Mouse (Mus musculus) WW6 (cell line): ENCODE data around the gene Sod2.
A peak's percentile ranks its signal among the peaks of the same experiment; 100 is the strongest.
"Not testable (repeated sequence)": the region's sequence is repeated elsewhere in the genome, so short reads cannot be mapped to it uniquely, and the experiment has no call there.

Experiments used
- DNase-seq: peaks from one replicate; pipeline ENCODE4 v3.0.0-alpha.2; 2013; ENCODE audit warnings: low read depth, low spot score

Sod2 gene

GRCm38 (mm10) chr17:13006546-13006945 lies at the start of gene Sod2:
Sod2 (plus strand) TSS chr17:13006846.
- not testable (repeated sequence) for DNase-seq

GRCm38 (mm10) chr17:12959377-12959776 lies 47.3 kb upstream of the Sod2 start:
- not testable (repeated sequence) for DNase-seq

DNA sequence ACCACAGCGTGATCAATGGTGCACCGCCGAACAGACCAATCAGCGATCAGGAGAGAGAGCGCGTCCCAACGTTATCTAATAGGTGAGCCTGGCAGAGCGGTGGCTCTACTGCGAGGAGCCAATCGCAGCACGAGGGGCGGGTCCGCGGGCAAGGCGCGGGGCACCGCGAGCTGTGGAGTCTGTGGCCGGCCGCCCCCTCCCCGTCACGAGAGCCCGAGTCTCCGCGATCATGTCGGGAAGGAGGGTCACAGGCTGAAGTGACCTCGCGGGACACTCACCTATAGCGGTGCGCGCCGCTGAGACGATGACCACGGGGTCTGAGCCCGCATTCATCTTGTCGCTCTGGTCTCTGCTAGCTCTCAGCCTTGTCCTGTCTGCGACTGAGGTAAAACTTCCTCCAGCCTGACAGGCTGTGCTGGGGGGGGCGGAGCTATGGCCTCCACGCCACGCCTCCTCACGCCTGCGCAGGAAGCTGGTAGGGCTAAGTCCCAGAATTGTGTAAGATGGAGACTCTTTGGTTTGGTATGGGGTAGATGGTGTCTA lies 46.2 kb upstream of the Sod2 start, which contains the start of gene Acat2:
TSS of gene Acat2 (minus strand) at position 417 of the 543 bp plus-strand sequence.
- peak; percentile 86 for DNase-seq

GRCm38 (mm10) chr17:12963476-12963875 lies 43.2 kb upstream of the Sod2 start:
- no peak for DNase-seq

DNA sequence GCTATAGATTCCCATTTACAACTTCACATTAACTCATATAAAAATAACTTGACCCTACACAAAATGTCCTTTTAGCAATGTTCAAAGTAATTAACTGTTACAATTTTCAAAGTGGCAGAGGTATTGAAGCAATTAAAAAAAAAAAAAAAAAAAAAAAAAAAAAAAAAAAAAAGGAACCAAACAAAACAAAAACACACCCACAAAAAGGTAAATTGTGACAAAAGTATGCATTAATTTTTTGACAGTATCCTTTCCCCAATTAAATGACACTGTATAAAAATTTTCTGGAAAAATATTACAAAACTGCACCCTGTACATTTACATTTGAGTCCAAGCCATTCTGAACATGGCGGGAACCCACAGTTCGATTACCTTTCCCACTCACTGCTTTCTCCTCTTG lies 39.5 kb upstream of the Sod2 start:
- DNase-seq, result no peak

GRCm38 (mm10) chr17:12973851-12974250 lies 32.8 kb upstream of the Sod2 start:
- DNase-seq, result no peak

DNA sequence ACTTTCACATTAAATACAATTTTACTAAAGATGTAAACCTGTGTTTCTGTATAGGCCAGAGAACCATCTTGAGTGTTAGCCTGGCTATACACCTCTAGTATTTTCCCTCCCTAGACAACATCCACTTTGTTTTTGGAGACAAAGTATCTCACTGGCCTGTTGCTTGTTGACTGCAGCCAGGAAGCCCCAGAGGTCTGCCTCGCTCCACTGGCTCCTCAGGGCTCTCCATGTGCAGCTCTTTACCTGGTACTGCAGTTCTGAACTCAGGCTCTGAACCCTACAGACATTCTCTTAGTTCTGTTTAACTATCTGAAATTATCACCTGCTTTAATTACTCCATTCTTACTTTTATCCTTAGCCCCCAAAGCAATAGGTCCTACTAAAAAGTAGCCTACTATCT lies 28.1 kb upstream of the Sod2 start:
- no peak for DNase-seq

GRCm38 (mm10) chr17:12983988-12984387 lies 22.7 kb upstream of the Sod2 start:
- no peak for DNase-seq

DNA sequence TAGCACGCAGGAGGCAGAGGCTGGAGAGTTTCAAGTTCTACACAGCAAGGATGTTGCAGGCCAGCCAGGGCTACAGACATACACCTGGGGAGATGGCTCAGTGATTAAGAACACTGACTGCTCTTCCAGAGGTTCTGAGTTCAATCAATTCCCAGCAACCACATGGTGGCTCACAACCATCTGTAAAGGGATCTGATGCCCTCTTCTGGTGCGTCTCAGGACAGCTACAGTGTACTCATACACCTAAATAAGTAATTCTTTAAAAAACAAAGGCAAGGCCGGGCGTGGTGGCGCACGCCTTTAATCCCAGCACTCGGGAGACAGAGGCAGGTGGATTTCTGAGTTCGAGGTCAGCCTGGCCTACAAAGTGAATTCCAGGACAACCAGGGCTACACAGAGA lies 18.6 kb upstream of the Sod2 start:
- not testable (repeated sequence) for DNase-seq

- DNase-seq, result no peak
Measured at GRCm38 (mm10) chr17:12990567-12991145, 16.0 kb upstream of the Sod2 start.

DNA sequence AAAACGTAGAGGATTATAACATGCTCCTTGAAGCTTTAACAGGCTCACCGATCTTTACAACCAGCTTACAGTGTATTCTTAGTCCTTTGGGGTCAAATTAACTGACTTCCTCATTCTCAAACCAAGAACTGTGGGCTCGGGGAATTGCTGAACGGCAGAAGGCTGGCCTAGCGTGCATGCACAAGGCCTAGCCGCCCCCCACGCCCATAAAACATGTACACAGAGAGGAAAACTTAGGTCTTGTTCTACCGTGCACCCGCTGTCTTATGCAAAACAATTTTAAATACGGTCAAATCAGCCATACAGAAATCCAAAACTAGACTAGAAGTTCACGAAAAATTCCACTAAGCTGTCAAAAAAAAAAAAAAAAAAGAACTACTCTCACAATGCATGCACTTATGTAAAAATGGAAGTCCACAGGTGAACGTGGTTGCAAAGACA lies 15.4 kb upstream of the Sod2 start:
- no peak for DNase-seq

DNA sequence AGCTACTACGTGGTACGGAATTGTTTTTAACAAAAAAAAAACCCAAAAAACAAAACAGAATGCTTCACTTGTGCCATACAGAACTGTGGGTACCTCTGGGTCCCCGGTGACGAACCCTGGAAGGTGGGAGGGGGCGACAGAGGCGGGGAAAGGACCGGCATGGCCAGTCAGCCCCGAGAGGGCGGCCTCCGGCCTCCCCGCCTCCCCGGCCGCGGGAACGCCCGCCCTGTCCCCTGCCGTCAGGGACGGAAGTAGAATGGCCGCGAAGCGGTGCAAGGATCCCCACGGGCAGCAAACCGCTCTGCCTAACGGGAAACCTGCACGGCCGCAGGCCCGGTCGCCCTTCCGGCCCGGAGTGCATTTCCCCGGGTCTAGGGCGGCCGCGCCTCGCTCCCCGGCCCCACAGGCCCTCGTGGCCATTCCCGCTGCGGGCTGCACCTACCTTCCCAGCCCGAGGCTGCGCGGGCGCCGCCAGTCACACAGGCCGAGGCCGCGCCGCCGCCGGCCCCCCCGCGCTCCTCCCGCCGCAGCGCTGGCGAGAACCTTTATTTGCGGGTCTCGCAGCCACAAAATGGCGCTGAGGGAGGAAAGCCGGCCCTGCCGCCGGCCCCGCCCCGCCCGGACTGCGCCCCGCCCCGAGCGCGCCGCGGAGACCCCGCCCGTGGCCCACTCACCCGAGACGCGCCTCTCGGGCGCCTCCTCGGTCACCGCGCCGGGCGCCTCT lies 14.8 kb upstream of the Sod2 start:
- no peak for DNase-seq

DNA sequence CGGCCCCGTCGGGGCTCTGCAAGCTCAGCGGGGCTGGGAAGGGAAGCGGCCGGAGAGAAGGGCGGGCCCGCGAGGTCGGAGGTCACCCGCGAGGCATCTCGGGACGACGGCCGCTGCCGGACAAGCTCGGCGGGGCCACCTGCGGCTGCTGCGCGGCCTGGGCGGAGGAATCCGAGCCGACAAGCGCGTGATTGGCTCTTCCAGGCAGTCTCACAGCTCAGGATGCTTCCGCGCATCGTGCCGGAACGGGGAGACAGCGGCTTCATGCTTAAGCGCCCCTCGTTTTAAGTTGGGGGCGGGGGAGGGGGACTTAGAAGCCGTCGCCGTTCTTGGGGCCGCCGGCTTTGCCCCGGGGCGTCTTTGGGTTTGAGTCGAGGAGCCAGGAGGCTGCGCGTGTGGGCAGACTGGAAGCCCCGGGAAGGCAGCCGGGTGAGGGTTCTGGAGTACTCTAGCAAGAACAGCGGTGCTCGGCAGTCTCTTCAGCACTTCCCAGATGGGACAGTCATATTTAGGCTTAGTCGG lies 14.1 kb upstream of the Sod2 start:
- peak; percentile 77 for DNase-seq

DNA sequence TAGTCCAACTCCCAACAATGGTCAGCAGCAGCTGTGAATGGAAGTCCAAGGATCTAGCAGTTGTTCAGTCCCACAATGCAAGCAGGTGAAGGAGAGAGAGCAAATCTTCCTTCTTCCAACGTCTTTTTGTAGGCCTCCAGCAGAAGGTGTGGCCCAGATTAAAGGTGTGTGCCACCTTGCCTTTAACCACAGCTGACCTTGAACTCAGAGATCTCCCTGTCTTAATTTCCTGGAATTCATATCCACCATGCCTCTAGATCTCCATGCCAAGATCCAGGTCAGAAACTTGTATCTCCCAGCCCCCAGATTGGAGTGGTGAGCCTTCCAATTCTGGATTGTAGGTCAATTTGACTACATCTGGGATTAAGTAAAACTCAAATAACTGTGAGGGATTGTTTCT lies 12.6 kb upstream of the Sod2 start, which contains the start of gene Wtap:
TSS of gene Wtap (minus strand) at position 101 of the 400 bp plus-strand sequence.
- DNase-seq, result no peak

GRCm38 (mm10) chr17:12996345-12996744 lies 10.3 kb upstream of the Sod2 start:
- no peak for DNase-seq

DNA sequence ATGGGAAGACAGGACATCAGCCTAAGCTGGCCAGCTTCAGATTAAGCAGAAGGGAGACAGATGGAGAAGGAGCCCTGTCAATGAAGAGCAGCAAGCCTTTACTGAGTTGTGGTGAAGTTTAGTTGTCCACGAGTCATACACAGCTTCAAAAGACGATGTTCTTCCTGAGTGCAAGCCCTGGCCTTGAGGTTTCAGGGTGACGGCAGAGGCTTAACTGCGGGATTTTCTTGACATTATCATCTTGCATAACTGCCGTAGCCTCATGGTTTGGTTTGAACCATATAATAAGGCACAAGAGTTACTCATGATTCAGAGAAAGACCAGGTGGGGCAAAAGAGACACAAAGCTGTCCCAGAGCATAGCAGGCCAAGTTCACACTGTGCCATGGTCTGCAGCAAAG lies 8.8 kb upstream of the Sod2 start:
- DNase-seq, result no peak

DNA sequence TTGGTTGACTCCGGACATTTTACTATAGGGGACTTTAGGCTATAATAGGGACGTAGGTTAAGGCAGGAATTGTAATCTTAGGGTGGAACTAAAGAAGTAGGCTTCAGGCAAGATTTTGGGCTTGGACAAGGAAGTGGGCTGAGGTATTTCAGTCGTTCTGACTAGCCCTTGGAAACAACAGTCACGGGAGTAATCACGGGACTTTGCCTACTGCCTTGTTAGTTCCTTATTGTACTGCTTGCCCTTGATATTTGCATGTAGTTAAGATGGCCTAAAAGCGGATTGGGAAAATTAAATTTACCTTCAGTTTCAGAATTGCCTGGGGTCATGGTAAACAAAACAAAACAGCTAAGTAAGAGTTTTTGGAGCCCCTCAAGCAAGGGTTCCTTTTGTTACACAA lies 7.6 kb upstream of the Sod2 start:
- no peak for DNase-seq

- DNase-seq, result not testable (repeated sequence)
Measured at GRCm38 (mm10) chr17:13002243-13002642, 4.4 kb upstream of the Sod2 start.

DNA sequence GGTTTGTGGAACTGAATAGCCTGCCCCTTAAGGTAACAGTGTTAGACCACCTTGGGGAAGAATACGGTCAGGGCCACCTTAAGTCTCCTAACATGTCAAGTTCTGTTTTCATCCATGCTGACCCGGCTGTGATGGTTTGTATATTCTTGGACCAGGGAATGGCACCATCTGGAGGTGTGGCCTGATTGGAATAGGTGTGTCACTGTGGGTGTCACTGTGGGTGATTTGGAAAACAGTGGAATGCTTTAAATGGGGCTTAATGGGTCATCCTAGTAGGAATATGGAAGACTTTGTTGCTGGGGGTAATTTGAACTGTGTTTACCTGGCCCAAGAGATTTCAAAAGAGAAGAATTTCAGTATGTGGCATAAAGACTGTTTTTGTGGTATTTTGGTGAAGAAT lies 2.2 kb upstream of the Sod2 start:
- DNase-seq, result not testable (repeated sequence)

GRCm38 (mm10) chr17:13006984-13007383 lies 338 bp downstream of the Sod2 start:
- DNase-seq, result no peak

- peak; percentile 88 for DNase-seq
Measured at GRCm38 (mm10) chr17:13007730-13008425, 1.2 kb downstream of the Sod2 start.

DNA sequence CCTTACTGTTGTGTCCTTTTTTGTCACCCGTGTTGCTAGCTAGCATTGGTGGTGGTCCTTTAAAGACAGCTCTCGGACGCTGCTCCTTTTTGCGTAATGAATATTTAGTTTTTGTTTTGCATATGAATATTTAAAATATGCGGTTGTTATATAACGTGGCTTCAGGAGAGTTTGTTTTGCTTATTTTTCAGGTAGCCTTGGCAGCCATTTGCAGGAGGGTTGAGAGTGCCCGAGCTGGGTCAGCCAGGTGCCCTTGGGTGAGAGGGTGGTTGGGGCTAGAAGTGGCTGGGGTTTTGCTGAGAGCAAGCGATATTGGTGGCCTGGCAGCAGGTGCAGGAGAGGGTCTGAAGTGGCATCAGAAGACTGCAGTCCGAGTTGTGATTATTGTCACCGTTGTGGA lies 1.9 kb downstream of the Sod2 start:
- no peak for DNase-seq
